Mouse (Mus musculus) intestine, postnatal 0 days (tissue): Measurements from ENCODE around the gene Zfp46. TPM values are rescaled to one million over a fixed set of nuclear protein-coding genes. Genes with fewer than 3 reads are reported as not detected.

Experiments used
- ATAC-seq: fragments of 200-750 bp; cut with Nextera tagmentation; 2 replicates; pipeline ENCODE4 v1.8.0; 2017; ENCODE audit warnings: mild to moderate bottlenecking, moderate TSS enrichment, moderate library complexity
- H3K27ac ChIP-seq: fragments of 300-500 bp; sonication (generic); 2 replicates; pipeline ENCODE4 v1.5.1; 2014; ENCODE audit warnings: mild to moderate bottlenecking, low read depth, low read length, moderate library complexity
- H3K27me3 ChIP-seq: fragments of 300-500 bp; sonication (generic); replicated peaks from 2 replicates; pipeline ENCODE4 v1.6.1; 2014; ENCODE audit warnings: low read length, mixed read lengths; ENCODE audit not compliant: control insufficient read depth, insufficient read depth
- H3K36me3 ChIP-seq: fragments of 300-500 bp; sonication (generic); 2 replicates; pipeline ENCODE4 v1.6.1; 2014; ENCODE audit warnings: mild to moderate bottlenecking, moderate library complexity; ENCODE audit not compliant: control insufficient read depth, insufficient read depth
- H3K4me1 ChIP-seq: fragments of 300-500 bp; sonication (generic); replicated peaks from 2 replicates; pipeline ENCODE4 v1.6.1; 2014; ENCODE audit warnings: antibody characterized with exemption, low read length, mixed read lengths; ENCODE audit not compliant: control insufficient read depth, insufficient read depth
- H3K4me2 ChIP-seq: fragments of 300-500 bp; sonication (generic); replicated peaks from 2 replicates; pipeline ENCODE4 v1.6.1; 2014; ENCODE audit warnings: low read depth, mild to moderate bottlenecking, moderate library complexity
- H3K4me3 ChIP-seq: fragments of 300-500 bp; sonication (generic); 2 replicates; pipeline ENCODE4 v1.5.1; 2014; ENCODE audit warnings: low read depth, low read length
- H3K9ac ChIP-seq: fragments of 300-500 bp; sonication (generic); 2 replicates; pipeline ENCODE4 v1.6.1; 2014; ENCODE audit warnings: mild to moderate bottlenecking, low read depth, low read length
- H3K9me3 ChIP-seq: fragments of 300-500 bp; sonication (generic); 2 replicates; pipeline ENCODE4 v1.6.1; 2016; ENCODE audit warnings: mixed run types; ENCODE audit not compliant: control insufficient read depth
- CTCF ChIP-seq: sonication (generic); IDR thresholded peaks from 2 replicates; pipeline ENCODE4 v1.5.1; 2016; ENCODE audit warnings: low read depth, mild to moderate bottlenecking, control low read depth, antibody characterized with exemption, moderate library complexity
- WGBS: fragments of 180-500 bp; shearing (Covaris S2); extraction: QIAGEN DNeasy Blood & Tissue Kit; methylation state at CpG from one replicate; pipeline ENCODE4 v1.1.7; 2014; 5-methylcytosine and 5-hydroxymethylcytosine counted together
- polyA plus RNA-seq: library from polyadenylated mRNA; unstranded; fragments of >200 nt; fragmentation: Nextera tagmentation; extraction: Ambion mirVana; gene quantifications from 2 replicates; pipeline ENCODE4 v1.2.1, GENCODE M21; 2015

The Zfp46 gene
- 6.7 and 7.5 TPM in 2 replicates for polyA plus RNA-seq

DNA sequence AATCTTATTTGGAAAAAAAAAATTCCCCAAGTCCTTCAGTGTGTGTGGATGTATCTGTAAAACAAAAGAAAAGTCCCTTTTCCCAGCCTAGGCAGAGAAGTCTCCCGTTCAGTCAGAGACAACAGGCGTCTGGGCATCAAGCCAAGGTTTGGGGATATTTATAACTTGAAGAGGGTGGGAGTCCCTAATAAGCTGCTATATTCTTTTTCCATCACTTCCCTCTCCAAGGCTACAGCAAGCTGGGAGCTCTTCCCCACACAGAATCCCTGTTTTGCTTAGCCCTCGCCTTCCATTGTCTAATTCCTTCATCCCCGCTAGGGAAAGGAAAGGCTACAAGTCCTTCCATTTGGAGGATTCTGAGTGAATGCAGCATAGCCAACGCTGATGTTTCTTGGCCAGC, at the start of gene Zfp46:
TSS of gene Zfp46 (plus strand) at position 229 of the 400 bp plus-strand sequence.
- ATAC-seq = no peak

GRCm38 (mm10) chr4:136238669-136239068, 45.8 kb upstream of the Zfp46 start:
- no peaks in the 10 kb centered on the region for H3K27me3 ChIP-seq
- ATAC-seq = no peak
- H3K4me3 ChIP-seq = no peak overlapping the region
- no peak overlapping the region for H3K27ac ChIP-seq
- H3K9ac ChIP-seq = no peak overlapping the region
- peaks cover 4% of the 10 kb centered on the region; the same call in 1 of the 2 replicates for H3K36me3 ChIP-seq
- H3K4me2 ChIP-seq = no peak overlapping the region
- TF ChIP-seq CTCF = no peak
- no peaks in the 10 kb centered on the region for H3K4me1 ChIP-seq
- H3K9me3 ChIP-seq = no peaks in the 10 kb centered on the region
- WGBS = 53% methylated on average over 13 of the region's 13 CpGs

More for the DNA sequence above, at the start of gene Zfp46:
- Histone ChIP-seq H3K27me3 (no peaks in the 10 kb centered on the region), H3K36me3 (peaks cover 11% of the 10 kb centered on the region), H3K4me1 (0 out of 2 replicates have a peak, but pooled peaks cover 4% of the 10 kb centered on the region), H3K9ac (peak within 1 kb of the TSS; percentile 45), H3K4me2 (peak within 1 kb of the TSS; percentile 85), H3K27ac (peak within 1 kb of the TSS; percentile 87), H3K9me3 (no peaks in the 10 kb centered on the region), H3K4me3 (peak within 1 kb of the TSS; percentile 54)
- 34% methylated on average over 5 of the region's 5 CpGs for WGBS
- TF ChIP-seq CTCF = no peak

GRCm38 (mm10) chr4:136239111-136239510, 45.4 kb upstream of the Zfp46 start:
- peaks cover 4% of the 10 kb centered on the region; the same call in 1 of the 2 replicates for H3K36me3 ChIP-seq
- ATAC-seq = no peak
- no peak for TF ChIP-seq CTCF
- no peak overlapping the region for H3K4me3 ChIP-seq
- no peaks in the 10 kb centered on the region for H3K9me3 ChIP-seq
- H3K4me1 ChIP-seq = no peaks in the 10 kb centered on the region
- H3K4me2 ChIP-seq = no peak overlapping the region
- WGBS = 80% methylated on average over 9 of the region's 9 CpGs
- no peak overlapping the region for H3K9ac ChIP-seq
- H3K27me3 ChIP-seq = no peaks in the 10 kb centered on the region
- H3K27ac ChIP-seq = no peak overlapping the region

DNA sequence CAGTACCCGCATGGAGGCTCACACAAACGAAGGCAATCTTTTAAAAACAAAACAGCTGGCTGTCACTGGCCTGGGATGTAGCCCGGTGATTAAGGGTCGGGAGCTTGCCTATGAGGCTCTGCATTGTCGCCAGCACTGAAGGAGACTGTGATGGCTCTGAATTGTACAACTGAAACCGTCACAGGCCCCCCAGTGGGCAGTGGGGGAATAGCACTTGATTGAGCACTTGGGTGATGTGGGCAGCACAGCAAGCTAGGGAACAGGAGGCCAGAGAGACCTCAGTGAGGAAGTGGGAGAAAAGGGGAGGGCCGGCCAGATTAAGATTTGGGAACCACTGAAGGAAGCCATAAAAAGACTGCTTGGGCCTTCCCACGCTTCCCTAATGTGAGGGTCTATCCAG, 44.9 kb upstream of the Zfp46 start:
- H3K27ac ChIP-seq = no peak overlapping the region
- no peak overlapping the region for H3K4me2 ChIP-seq
- peaks cover 4% of the 10 kb centered on the region; the same call in 1 of the 2 replicates for H3K36me3 ChIP-seq
- 21% methylated on average over 8 of the region's 8 CpGs for WGBS
- no peak overlapping the region for H3K4me3 ChIP-seq
- peak; percentile 88 for TF ChIP-seq CTCF
- H3K4me1 ChIP-seq = no peaks in the 10 kb centered on the region
- H3K9me3 ChIP-seq = no peaks in the 10 kb centered on the region
- peak; percentile 31; the same call in 1 of the 2 replicates for ATAC-seq
- H3K27me3 ChIP-seq = no peaks in the 10 kb centered on the region
- H3K9ac ChIP-seq = no peak overlapping the region

DNA sequence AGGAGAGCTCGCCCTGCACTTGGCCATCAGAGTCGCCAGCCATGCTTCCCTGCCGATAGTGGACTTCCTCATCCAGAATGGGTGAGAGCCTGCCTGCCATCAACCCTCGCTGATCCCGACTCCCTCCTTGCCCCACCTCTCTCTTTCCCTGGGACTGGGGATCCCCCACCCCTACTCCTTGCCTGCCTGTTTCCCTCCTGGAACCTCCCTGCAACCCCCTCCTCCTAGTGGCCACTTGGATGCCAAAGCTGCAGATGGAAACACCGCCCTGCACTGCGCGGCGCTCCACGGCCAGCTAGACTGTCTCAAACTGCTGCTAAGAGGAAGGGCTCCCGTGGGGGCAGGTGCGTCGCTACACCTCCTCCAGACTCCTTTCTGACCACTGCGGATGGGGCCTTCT, 44.4 kb upstream of the Zfp46 start:
- 80% methylated on average over 14 of the region's 14 CpGs for whole genome bisulfite sequencing
- Histone ChIP-seq H3K27me3 (no peaks in the 10 kb centered on the region), H3K9me3 (no peaks in the 10 kb centered on the region), H3K4me1 (no peaks in the 10 kb centered on the region), H3K36me3 (peaks cover 4% of the 10 kb centered on the region; the same call in 1 of the 2 replicates), H3K4me2 (no peak overlapping the region), H3K27ac (no peak overlapping the region), H3K9ac (no peak overlapping the region), H3K4me3 (no peak overlapping the region)
- no peak for TF ChIP-seq CTCF
- no peak for ATAC-seq

DNA sequence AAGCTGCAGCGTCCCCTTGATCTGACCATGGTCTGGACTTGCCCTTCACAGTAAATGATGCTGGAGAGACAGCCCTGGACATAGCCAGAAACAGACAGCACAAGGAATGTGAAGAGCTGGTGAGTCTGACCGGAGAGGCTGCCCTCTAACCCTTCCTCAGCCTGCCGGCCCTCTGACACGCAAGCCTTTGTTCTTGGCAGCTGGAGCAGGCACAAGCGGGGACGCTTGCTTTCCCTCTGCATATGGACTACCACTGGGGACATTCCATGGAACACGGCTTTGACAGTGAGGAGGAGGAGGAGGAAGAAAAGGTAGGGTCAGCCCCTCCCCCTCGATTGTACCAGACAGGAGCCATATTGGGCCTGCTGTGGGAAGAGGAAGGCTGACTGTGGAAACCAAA, 43.5 kb upstream of the Zfp46 start:
- H3K4me1 ChIP-seq = no peaks in the 10 kb centered on the region
- no peak for ATAC-seq
- no peaks in the 10 kb centered on the region for H3K27me3 ChIP-seq

More for the DNA sequence above, 43.5 kb upstream of the Zfp46 start:
- no peak overlapping the region for H3K27ac ChIP-seq
- no peak overlapping the region for H3K4me2 ChIP-seq
- H3K9ac ChIP-seq = no peak overlapping the region
- WGBS = 79% methylated on average over 8 of the region's 8 CpGs
- no peaks in the 10 kb centered on the region for H3K9me3 ChIP-seq
- no peak for TF ChIP-seq CTCF
- H3K4me3 ChIP-seq = no peak overlapping the region
- peaks cover 1% of the 10 kb centered on the region; the same call in 1 of the 2 replicates for H3K36me3 ChIP-seq
